Mouse (Mus musculus): ENCODE data around the gene Ndufs2. TPM values are rescaled to one million over a fixed set of nuclear protein-coding genes. Genes with fewer than 3 reads are reported as not detected.

Gene Ndufs2
- polyA plus RNA-seq, 1 experiment from 2014 or later = 210 TPM

- Histone ChIP-seq H3K4me3 (ENCODE audit: low read depth, low read length) (no peak overlapping the region), H3K9ac (ENCODE audit: low read length) (no peak overlapping the region), H3K4me1 (replicated peaks; ENCODE audit: control insufficient read depth, insufficient read depth) (0 out of 2 replicates have a peak, but pooled peaks cover 3% of the 10 kb centered on the region), H3K27me3 (ENCODE audit: control insufficient read depth, insufficient read depth, low read length) (no peaks in the 10 kb centered on the region), H3K4me2 (replicated peaks; ENCODE audit: low read depth) (peak overlapping the region; percentile 40; the same call in 1 of the 2 replicates), H3K36me3 (ENCODE audit: control insufficient read depth, insufficient read depth, low read length) (no peaks in the 10 kb centered on the region), H3K9me3 (ENCODE audit: control insufficient read depth, low read length) (no peaks in the 10 kb centered on the region), H3K27ac (replicated peaks) (peak overlapping the region; percentile 84)
- WGBS = 0% methylated on average over 2 of the region's 2 CpGs
- TF ChIP-seq EP300 (optimal IDR thresholded peaks at IDR 0.05) (no peak), CTCF (IDR thresholded peaks at IDR 0.05; ENCODE audit: low read depth) (no peak)
- DNase-seq (ENCODE audit: low spot score) = peak; percentile 55
- peak; percentile 82; the same call in 1 of the 2 replicates for ATAC-seq (ENCODE audit: low FRiP score, low TSS enrichment)
Measured at GRCm38 (mm10) chr1:171263185-171263611, 12.0 kb upstream of the Ndufs2 start.

GRCm38 (mm10) chr1:171262594-171263130 lies 11.5 kb upstream of the Ndufs2 start:
- H3K9ac ChIP-seq (ENCODE audit: low read length) = 0 out of 2 replicates have a peak overlapping the region, but pooled peaks have one; percentile 31
- no peaks in the 10 kb centered on the region for H3K9me3 ChIP-seq (ENCODE audit: control insufficient read depth, low read length)
- TF ChIP-seq CTCF (IDR thresholded peaks at IDR 0.05; ENCODE audit: low read depth) = no peak
- no peak for TF ChIP-seq EP300 (optimal IDR thresholded peaks at IDR 0.05)
- H3K4me3 ChIP-seq (ENCODE audit: low read depth, low read length) = no peak overlapping the region; the same call in 1 of the 2 replicates
- ATAC-seq (ENCODE audit: low FRiP score, low TSS enrichment) (peak; percentile 63), DNase-seq (ENCODE audit: low spot score) (peak; percentile 62)
- peak overlapping the region; percentile 91 for H3K27ac ChIP-seq (replicated peaks)
- H3K4me2 ChIP-seq (replicated peaks; ENCODE audit: low read depth) = peak overlapping the region; percentile 40
- 0% methylated on average over 8 of the region's 8 CpGs for WGBS
- H3K4me1 ChIP-seq (replicated peaks; ENCODE audit: control insufficient read depth, insufficient read depth) = 0 out of 2 replicates have a peak, but pooled peaks cover 3% of the 10 kb centered on the region
- H3K27me3 ChIP-seq (ENCODE audit: control insufficient read depth, insufficient read depth, low read length) = no peaks in the 10 kb centered on the region
- no peaks in the 10 kb centered on the region for H3K36me3 ChIP-seq (ENCODE audit: control insufficient read depth, insufficient read depth, low read length)

- Histone ChIP-seq H3K4me3 (ENCODE audit: low read depth, low read length) (no peak overlapping the region), H3K9me3 (ENCODE audit: control insufficient read depth, low read length) (no peaks in the 10 kb centered on the region), H3K36me3 (ENCODE audit: control insufficient read depth, insufficient read depth, low read length) (no peaks in the 10 kb centered on the region), H3K4me1 (replicated peaks; ENCODE audit: control insufficient read depth, insufficient read depth) (0 out of 2 replicates have a peak, but pooled peaks cover 3% of the 10 kb centered on the region), H3K9ac (ENCODE audit: low read length) (no peak overlapping the region), H3K27me3 (ENCODE audit: control insufficient read depth, insufficient read depth, low read length) (no peaks in the 10 kb centered on the region), H3K27ac (replicated peaks) (0 out of 2 replicates have a peak overlapping the region, but pooled peaks have one; percentile 18), H3K4me2 (replicated peaks; ENCODE audit: low read depth) (no peak overlapping the region)
- ATAC-seq (ENCODE audit: low FRiP score, low TSS enrichment) (no peak), DNase-seq (ENCODE audit: low spot score) (no peak)
- WGBS = 59% methylated on average over 3 of the region's 3 CpGs
- no peak for TF ChIP-seq EP300 (optimal IDR thresholded peaks at IDR 0.05)
- no peak for TF ChIP-seq CTCF (IDR thresholded peaks at IDR 0.05; ENCODE audit: low read depth)
Measured at GRCm38 (mm10) chr1:171260316-171260715, 9.1 kb upstream of the Ndufs2 start.

GRCm38 (mm10) chr1:171258921-171259320 lies 7.7 kb upstream of the Ndufs2 start:
- DNase-seq (ENCODE audit: low spot score) (no peak), ATAC-seq (ENCODE audit: low FRiP score, low TSS enrichment) (no peak)
- Histone ChIP-seq H3K27ac (replicated peaks) (no peak overlapping the region), H3K9ac (ENCODE audit: low read length) (no peak overlapping the region), H3K27me3 (ENCODE audit: control insufficient read depth, insufficient read depth, low read length) (no peaks in the 10 kb centered on the region), H3K4me2 (replicated peaks; ENCODE audit: low read depth) (no peak overlapping the region), H3K9me3 (ENCODE audit: control insufficient read depth, low read length) (no peaks in the 10 kb centered on the region), H3K36me3 (ENCODE audit: control insufficient read depth, insufficient read depth, low read length) (0 out of 2 replicates have a peak, but pooled peaks cover 3% of the 10 kb centered on the region), H3K4me1 (replicated peaks; ENCODE audit: control insufficient read depth, insufficient read depth) (0 out of 2 replicates have a peak, but pooled peaks cover 3% of the 10 kb centered on the region), H3K4me3 (ENCODE audit: low read depth, low read length) (no peak overlapping the region)
- no peak for TF ChIP-seq EP300 (optimal IDR thresholded peaks at IDR 0.05)
- TF ChIP-seq CTCF (IDR thresholded peaks at IDR 0.05; ENCODE audit: low read depth) = no peak
- 67% methylated on average over 17 of the region's 17 CpGs for WGBS

- Histone ChIP-seq H3K4me3 (ENCODE audit: low read depth, low read length) (no peak overlapping the region), H3K27me3 (ENCODE audit: control insufficient read depth, insufficient read depth, low read length) (no peaks in the 10 kb centered on the region), H3K4me2 (replicated peaks; ENCODE audit: low read depth) (no peak overlapping the region), H3K27ac (replicated peaks) (no peak overlapping the region), H3K9ac (ENCODE audit: low read length) (no peak overlapping the region), H3K36me3 (ENCODE audit: control insufficient read depth, insufficient read depth, low read length) (0 out of 2 replicates have a peak, but pooled peaks cover 3% of the 10 kb centered on the region), H3K9me3 (ENCODE audit: control insufficient read depth, low read length) (no peaks in the 10 kb centered on the region), H3K4me1 (replicated peaks; ENCODE audit: control insufficient read depth, insufficient read depth) (0 out of 2 replicates have a peak, but pooled peaks cover 3% of the 10 kb centered on the region)
- ATAC-seq (ENCODE audit: low FRiP score, low TSS enrichment) (no peak), DNase-seq (ENCODE audit: low spot score) (no peak)
- no peak for TF ChIP-seq CTCF (IDR thresholded peaks at IDR 0.05; ENCODE audit: low read depth)
- TF ChIP-seq EP300 (optimal IDR thresholded peaks at IDR 0.05) = no peak
- WGBS = 81% methylated on average over 9 of the region's 9 CpGs
Measured at GRCm38 (mm10) chr1:171257781-171258180, 6.6 kb upstream of the Ndufs2 start.

- WGBS = 66% methylated on average over 15 of the region's 15 CpGs
Measured at GRCm38 (mm10) chr1:171256937-171257548, 5.9 kb upstream of the Ndufs2 start.

More at GRCm38 (mm10) chr1:171256937-171257548, 5.9 kb upstream of the Ndufs2 start:
- no peaks in the 10 kb centered on the region for H3K27me3 ChIP-seq (ENCODE audit: control insufficient read depth, insufficient read depth, low read length)
- no peaks in the 10 kb centered on the region for H3K9me3 ChIP-seq (ENCODE audit: control insufficient read depth, low read length)
- DNase-seq (ENCODE audit: low spot score) = peak; percentile 58
- H3K4me2 ChIP-seq (replicated peaks; ENCODE audit: low read depth) = no peak overlapping the region
- H3K27ac ChIP-seq (replicated peaks) = no peak overlapping the region
- no peaks in the 10 kb centered on the region; the same call in 1 of the 2 replicates for H3K4me1 ChIP-seq (replicated peaks; ENCODE audit: control insufficient read depth, insufficient read depth)
- H3K4me3 ChIP-seq (ENCODE audit: low read depth, low read length) = no peak overlapping the region
- TF ChIP-seq CTCF (IDR thresholded peaks at IDR 0.05; ENCODE audit: low read depth) (peak; percentile 86), EP300 (optimal IDR thresholded peaks at IDR 0.05) (no peak)
- 0 out of 2 replicates have a peak, but pooled peaks cover 3% of the 10 kb centered on the region for H3K36me3 ChIP-seq (ENCODE audit: control insufficient read depth, insufficient read depth, low read length)
- no peak overlapping the region for H3K9ac ChIP-seq (ENCODE audit: low read length)
- no peak; the same call in 1 of the 2 replicates for ATAC-seq (ENCODE audit: low FRiP score, low TSS enrichment)

Measured in stomach, postnatal 0 days (tissue).